Mouse (Mus musculus) kidney, embryonic 16.5 days (tissue): Measurements from ENCODE around the gene Elmod3. TPM values are rescaled to one million over a fixed set of nuclear protein-coding genes. Genes with fewer than 3 reads are reported as not detected.
A peak's percentile ranks its signal among the peaks of the same experiment; 100 is the strongest.

ENCODE experiments used
- ATAC-seq: fragments of 200-750 bp; cut with Nextera tagmentation; 2 replicates; pipeline ENCODE4 v1.8.0; 2017; ENCODE audit warnings: moderate TSS enrichment; ENCODE audit not compliant: low FRiP score, low TSS enrichment
- H3K27ac ChIP-seq: fragments of 300-500 bp; sonication (generic); 2 replicates; pipeline ENCODE4 v1.5.1; 2014; ENCODE audit warnings: low read length
- H3K27me3 ChIP-seq: fragments of 300-500 bp; sonication (generic); 2 replicates; pipeline ENCODE4 v1.6.1; 2014; ENCODE audit warnings: low read length, control low read depth, mixed read lengths; ENCODE audit not compliant: insufficient read depth
- H3K36me3 ChIP-seq: fragments of 300-500 bp; sonication (generic); 2 replicates; pipeline ENCODE4 v1.6.1; 2014; ENCODE audit warnings: low read length, control low read depth, mixed read lengths; ENCODE audit not compliant: insufficient read depth
- H3K4me1 ChIP-seq: fragments of 300-500 bp; sonication (generic); 2 replicates; pipeline ENCODE4 v1.6.1; 2014; ENCODE audit warnings: low read length, control low read depth, mixed read lengths; ENCODE audit not compliant: insufficient read depth
- H3K4me2 ChIP-seq: fragments of 300-500 bp; sonication (generic); replicated peaks from 2 replicates; pipeline ENCODE4 v1.6.1; 2014; ENCODE audit warnings: low read depth, low read length
- H3K4me3 ChIP-seq: fragments of 300-500 bp; sonication (generic); 2 replicates; pipeline ENCODE4 v1.5.1; 2014; ENCODE audit warnings: mild to moderate bottlenecking, low read length
- H3K9ac ChIP-seq: fragments of 300-500 bp; sonication (generic); replicated peaks from 2 replicates; pipeline ENCODE4 v1.6.1; 2014; ENCODE audit warnings: low read length
- H3K9me3 ChIP-seq: fragments of 300-500 bp; sonication (generic); 2 replicates; pipeline ENCODE4 v1.6.1; 2016; ENCODE audit warnings: low read length, control low read depth
- WGBS: fragments of 180-500 bp; shearing (Covaris S2); extraction: QIAGEN DNeasy Blood & Tissue Kit; methylation state at CpG from one replicate; pipeline ENCODE4 v1.1.7; 2014; 5-methylcytosine and 5-hydroxymethylcytosine counted together
- polyA plus RNA-seq: library from polyadenylated mRNA; unstranded; fragments of >200 nt; fragmentation: Nextera tagmentation; extraction: Ambion mirVana; gene quantifications from 2 replicates; pipeline ENCODE4 v1.2.1, GENCODE M21; 2015

Gene Elmod3
- polyA plus RNA-seq, 1 experiment from 2014 or later: 18.9 TPM

- Histone ChIP-seq H3K27ac (no peak overlapping the region), H3K4me2 (no peak overlapping the region), H3K9me3 (no peaks in the 10 kb centered on the region), H3K9ac (no peak overlapping the region), H3K4me3 (no peak overlapping the region), H3K36me3 (peaks cover 29% of the 10 kb centered on the region), H3K4me1 (no peaks in the 10 kb centered on the region), H3K27me3 (no peaks in the 10 kb centered on the region)
- no peak for ATAC-seq
- 84% methylated on average over 14 of the region's 14 CpGs for WGBS
Observed at GRCm38 (mm10) chr6:72630961-72631360, 32.7 kb upstream of the Elmod3 start.

DNA sequence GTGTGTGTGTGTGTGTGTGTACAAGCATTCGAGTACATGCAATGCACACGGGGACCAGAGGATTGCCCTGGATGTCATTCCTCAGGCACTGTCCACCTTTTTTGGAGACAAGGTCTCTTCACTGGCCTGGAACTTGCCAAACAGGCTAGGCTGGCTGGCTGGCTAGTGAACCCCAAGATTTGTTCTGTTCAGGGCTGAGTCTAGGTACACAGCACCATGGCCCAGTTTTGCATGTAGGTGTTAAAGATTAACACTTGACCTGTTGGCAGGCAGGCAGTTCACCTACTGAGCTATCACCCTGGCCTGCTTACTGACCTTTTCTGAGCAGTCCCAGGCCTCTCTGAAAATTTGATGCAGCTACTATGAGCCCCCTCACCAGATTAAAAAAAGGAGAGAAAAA lies 32.2 kb upstream of the Elmod3 start:
- H3K27ac ChIP-seq: no peak overlapping the region
- no peak for ATAC-seq
- peaks cover 29% of the 10 kb centered on the region for H3K36me3 ChIP-seq
- H3K4me3 ChIP-seq: no peak overlapping the region
- H3K9me3 ChIP-seq: no peaks in the 10 kb centered on the region
- no peak overlapping the region for H3K9ac ChIP-seq
- H3K4me2 ChIP-seq: no peak overlapping the region
- H3K27me3 ChIP-seq: no peaks in the 10 kb centered on the region
- H3K4me1 ChIP-seq: no peaks in the 10 kb centered on the region
- 82% methylated on average over 2 of the region's 2 CpGs for WGBS

DNA sequence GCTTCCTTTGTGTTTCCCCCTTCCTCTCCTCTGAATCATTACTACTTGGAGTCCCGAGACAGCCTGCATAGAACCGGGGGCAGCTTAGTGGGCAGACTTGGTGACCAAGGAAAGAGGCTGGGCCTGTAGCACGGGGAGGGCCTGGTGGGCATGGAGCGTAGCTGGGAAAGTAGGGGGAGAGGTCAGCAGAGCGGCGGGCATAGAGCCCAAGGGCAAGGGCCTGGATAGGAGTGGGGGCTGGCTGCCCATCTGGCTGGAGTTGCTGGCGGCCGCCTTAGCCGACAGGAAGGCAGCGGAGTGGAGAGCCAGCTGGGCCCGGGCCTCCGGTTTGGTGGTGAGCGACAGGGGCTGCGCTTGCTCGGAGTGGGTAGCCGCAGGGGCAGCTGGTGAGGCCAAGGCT lies 29.1 kb upstream of the Elmod3 start:
- H3K27me3 ChIP-seq: no peaks in the 10 kb centered on the region
- H3K4me3 ChIP-seq: no peak overlapping the region
- H3K4me1 ChIP-seq: no peaks in the 10 kb centered on the region
- H3K27ac ChIP-seq: peak overlapping the region; percentile 74
- peak overlapping the region; percentile 23; the same call in 1 of the 2 replicates for H3K9ac ChIP-seq
- no peaks in the 10 kb centered on the region for H3K9me3 ChIP-seq
- 56% methylated on average over 16 of the region's 16 CpGs for WGBS
- H3K4me2 ChIP-seq: no peak overlapping the region
- H3K36me3 ChIP-seq: peaks cover 27% of the 10 kb centered on the region
- ATAC-seq: peak; percentile 84

GRCm38 (mm10) chr6:72626391-72626790 lies 28.2 kb upstream of the Elmod3 start:
- H3K27ac ChIP-seq: peak overlapping the region; percentile 74
- no peak overlapping the region for H3K4me2 ChIP-seq
- peaks cover 27% of the 10 kb centered on the region for H3K36me3 ChIP-seq

DNA sequence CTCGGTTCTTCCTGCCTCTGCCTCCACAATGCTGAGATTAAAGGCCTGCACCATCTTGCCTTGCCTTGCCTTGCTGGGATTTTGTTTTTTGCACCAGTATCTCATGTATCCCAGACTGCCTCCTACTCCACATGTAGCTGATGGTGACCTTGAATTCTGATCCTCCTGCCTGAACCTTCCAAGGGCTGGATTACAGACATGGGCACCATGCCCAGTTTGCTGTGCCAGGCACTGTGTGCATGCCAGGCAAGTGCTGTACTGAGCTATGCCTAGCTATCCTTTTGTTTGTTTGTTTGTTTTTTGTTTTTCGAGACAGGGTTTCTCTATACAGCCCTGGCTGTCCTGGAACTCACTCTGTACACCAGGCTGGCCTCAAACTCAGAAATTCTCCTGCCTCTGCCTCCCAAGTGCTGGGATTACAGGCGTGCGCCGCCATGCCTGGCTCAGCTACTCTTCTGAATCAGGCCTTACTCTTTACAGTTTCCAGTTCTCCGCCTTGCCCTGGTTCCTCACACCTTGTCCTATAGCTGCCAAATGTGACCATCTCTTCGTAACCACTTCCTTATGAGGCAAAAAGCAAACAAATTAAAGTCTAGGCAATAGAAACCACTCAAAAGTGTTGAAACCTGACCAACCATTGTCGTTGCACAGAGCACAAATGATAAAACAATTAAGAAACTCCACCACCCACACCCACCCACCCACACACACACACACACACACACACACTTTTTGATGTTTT lies 25.6 kb upstream of the Elmod3 start:
- H3K9ac ChIP-seq: no peak overlapping the region
- no peak overlapping the region for H3K4me2 ChIP-seq
- no peak overlapping the region for H3K27ac ChIP-seq
- 92% methylated on average over 8 of the region's 8 CpGs for WGBS
- no peak for ATAC-seq
- peaks cover 12% of the 10 kb centered on the region; the same call in 1 of the 2 replicates for H3K4me1 ChIP-seq
- H3K36me3 ChIP-seq: peaks cover 8% of the 10 kb centered on the region; the same call in 1 of the 2 replicates
- no peak overlapping the region for H3K4me3 ChIP-seq
- no peaks in the 10 kb centered on the region for H3K9me3 ChIP-seq
- no peaks in the 10 kb centered on the region for H3K27me3 ChIP-seq

More at GRCm38 (mm10) chr6:72626391-72626790, 28.2 kb upstream of the Elmod3 start:
- WGBS: 90% methylated on average over 7 of the region's 7 CpGs
- no peak for ATAC-seq
- H3K4me3 ChIP-seq: no peak overlapping the region
- no peaks in the 10 kb centered on the region for H3K4me1 ChIP-seq
- H3K9me3 ChIP-seq: no peaks in the 10 kb centered on the region
- H3K27me3 ChIP-seq: no peaks in the 10 kb centered on the region
- no peak overlapping the region for H3K9ac ChIP-seq

DNA sequence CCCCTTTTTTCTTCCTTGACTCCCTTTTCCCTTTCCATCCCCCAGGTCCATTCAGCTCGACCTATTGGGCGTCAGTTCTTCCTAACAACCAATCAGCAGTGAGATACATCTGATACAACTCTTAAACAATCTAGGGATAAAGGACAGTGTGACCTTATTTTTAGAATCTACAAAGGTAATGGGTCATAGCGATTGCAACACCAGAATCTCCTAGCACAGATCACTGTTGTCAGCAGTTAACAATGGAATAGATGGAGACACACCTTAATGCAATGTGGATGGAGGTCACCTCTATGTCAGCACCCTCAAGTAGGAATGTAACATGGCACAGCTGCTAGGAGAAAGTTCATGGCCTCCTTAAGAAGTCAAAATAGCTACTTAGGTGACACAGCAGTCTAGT lies 24.7 kb upstream of the Elmod3 start:
- WGBS: 35% methylated on average over 3 of the region's 3 CpGs

DNA sequence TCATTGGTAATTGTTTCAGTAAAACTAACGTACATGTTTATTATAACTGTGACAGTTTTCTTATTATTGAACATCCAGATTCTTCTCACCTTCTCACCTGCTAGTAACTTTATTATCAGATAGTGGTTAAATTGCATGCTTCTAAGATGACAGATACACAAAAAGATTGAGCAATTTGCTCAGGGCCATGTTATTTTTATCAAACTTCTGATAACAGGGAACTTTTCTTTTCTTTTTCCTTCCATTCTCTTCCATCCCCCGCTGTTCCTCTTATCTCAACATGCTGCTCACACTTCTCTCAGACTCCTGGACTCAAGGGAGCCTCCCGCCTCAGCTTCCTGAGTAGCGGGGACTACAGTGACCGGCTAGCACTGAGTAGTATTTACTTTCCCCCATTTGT lies 22.7 kb upstream of the Elmod3 start:
- no peak overlapping the region for H3K9ac ChIP-seq
- peaks cover 20% of the 10 kb centered on the region for H3K4me1 ChIP-seq
- H3K27ac ChIP-seq: no peak overlapping the region
- no peaks in the 10 kb centered on the region for H3K36me3 ChIP-seq
- no peak overlapping the region for H3K4me2 ChIP-seq
- no peak overlapping the region for H3K4me3 ChIP-seq
- 84% methylated on average over 5 of the region's 5 CpGs for WGBS
- H3K27me3 ChIP-seq: no peaks in the 10 kb centered on the region
- ATAC-seq: no peak
- H3K9me3 ChIP-seq: no peaks in the 10 kb centered on the region

More for the DNA sequence above, 24.7 kb upstream of the Elmod3 start:
- peaks cover 12% of the 10 kb centered on the region; the same call in 1 of the 2 replicates for H3K4me1 ChIP-seq
- no peak overlapping the region for H3K27ac ChIP-seq
- ATAC-seq: no peak
- H3K9ac ChIP-seq: no peak overlapping the region
- H3K9me3 ChIP-seq: no peaks in the 10 kb centered on the region
- H3K36me3 ChIP-seq: peaks cover 8% of the 10 kb centered on the region; the same call in 1 of the 2 replicates
- no peak overlapping the region for H3K4me3 ChIP-seq
- no peak overlapping the region for H3K4me2 ChIP-seq
- no peaks in the 10 kb centered on the region for H3K27me3 ChIP-seq

DNA sequence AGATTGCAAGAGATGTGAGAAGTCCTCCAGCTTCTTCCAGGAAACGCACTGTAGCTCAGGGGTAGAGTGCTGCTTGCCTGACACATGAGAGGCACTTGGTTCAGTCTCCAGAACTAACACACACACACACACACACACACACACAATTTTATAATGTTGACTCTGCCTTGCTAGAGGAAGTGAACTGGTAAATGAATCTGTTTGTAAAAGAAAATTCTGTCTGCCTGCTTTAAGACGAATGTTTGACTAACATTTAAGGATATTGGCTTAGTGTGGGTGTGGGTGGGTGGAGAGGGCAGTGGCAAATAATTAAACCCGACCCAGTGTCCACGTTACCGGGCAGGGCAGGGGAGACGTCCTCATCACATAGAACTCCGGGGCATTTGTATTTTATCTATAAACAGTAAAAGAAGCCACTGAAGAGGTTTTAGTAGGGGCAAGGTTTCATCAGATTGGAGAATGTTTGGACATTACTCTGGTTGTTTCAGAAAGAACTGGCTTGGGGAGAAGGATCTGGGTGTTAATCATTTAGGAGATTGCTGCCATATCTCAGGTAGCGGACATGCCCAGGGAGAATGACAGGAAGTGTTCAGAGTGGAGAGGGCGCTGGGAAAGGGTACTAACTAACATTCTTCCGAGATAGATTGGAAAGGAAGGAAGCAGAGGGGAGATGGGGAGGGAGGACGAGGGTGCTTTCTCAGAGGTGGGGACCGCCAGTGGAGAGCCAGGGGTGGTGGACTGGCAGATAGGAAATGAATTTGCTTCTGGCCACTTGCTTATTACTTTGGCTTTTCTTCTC lies 21.7 kb upstream of the Elmod3 start:
- no peak for ATAC-seq
- Histone ChIP-seq H3K4me3 (peak overlapping the region; percentile 17; the same call in 1 of the 2 replicates), H3K36me3 (no peaks in the 10 kb centered on the region), H3K27me3 (no peaks in the 10 kb centered on the region), H3K4me1 (peaks cover 29% of the 10 kb centered on the region), H3K9me3 (no peaks in the 10 kb centered on the region), H3K27ac (peak overlapping the region; percentile 81), H3K9ac (peak overlapping the region; percentile 13), H3K4me2 (peak overlapping the region; percentile 46)
- 13% methylated on average over 12 of the region's 12 CpGs for WGBS

DNA sequence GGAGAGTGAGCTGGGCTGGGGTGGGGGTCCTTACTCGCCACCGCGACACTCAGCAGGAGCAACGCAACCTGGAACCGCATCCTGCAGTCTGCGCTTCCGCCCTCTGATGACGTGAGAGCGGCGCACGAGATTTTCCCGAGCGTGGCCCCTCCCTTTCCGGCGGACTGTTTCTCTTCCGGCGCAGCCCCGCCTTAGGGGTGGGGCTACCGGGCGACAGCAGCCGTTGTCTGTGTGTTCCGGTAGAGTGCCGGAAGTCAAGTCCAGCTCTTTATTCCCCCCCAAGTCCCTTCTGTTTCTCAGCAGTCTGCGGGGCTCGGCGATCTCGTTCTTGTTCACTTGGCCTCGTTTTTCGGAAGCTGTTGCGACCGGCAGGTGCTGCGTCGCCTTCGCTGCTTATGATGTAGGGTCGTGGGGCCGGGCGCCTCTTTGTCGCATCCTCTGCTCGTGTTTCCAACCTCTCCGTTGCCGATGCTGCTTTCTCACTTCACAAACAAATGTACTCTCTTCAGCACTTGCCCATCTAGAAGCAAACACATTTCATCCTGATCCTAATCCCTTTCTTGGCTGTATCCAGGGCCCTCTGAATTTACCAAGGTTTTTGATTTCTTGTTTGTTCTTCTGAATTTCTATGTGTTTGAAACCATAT lies 18.6 kb upstream of the Elmod3 start, which contains the start of gene Tgoln1:
Gene Tgoln1 (minus strand): TSS at position 358 of the 646 bp plus-strand sequence.
- Histone ChIP-seq H3K27ac (peak within 1 kb of the TSS; percentile 92), H3K4me3 (peak within 1 kb of the TSS; percentile 77), H3K36me3 (peaks cover 13% of the 10 kb centered on the region), H3K9ac (peak within 1 kb of the TSS; percentile 87), H3K4me1 (peaks cover 41% of the 10 kb centered on the region), H3K9me3 (no peaks in the 10 kb centered on the region), H3K27me3 (no peaks in the 10 kb centered on the region), H3K4me2 (peak within 1 kb of the TSS; percentile 78)
- WGBS: under 1% methylated on average over 39 of the region's 41 CpGs
- ATAC-seq: peak; percentile 97
